Mouse (Mus musculus): ENCODE measurements at regions not wholly inside any gene's neighbourhood (a gene's known extent, or its start where the extent isn't known, plus 50 kb on each side); places are given as distances from the start of the nearest gene placed in this dataset.
"Not testable (repeated sequence)": the region's sequence is repeated elsewhere in the genome, so short reads cannot be mapped to it uniquely, and the experiment has no call there.

DNA sequence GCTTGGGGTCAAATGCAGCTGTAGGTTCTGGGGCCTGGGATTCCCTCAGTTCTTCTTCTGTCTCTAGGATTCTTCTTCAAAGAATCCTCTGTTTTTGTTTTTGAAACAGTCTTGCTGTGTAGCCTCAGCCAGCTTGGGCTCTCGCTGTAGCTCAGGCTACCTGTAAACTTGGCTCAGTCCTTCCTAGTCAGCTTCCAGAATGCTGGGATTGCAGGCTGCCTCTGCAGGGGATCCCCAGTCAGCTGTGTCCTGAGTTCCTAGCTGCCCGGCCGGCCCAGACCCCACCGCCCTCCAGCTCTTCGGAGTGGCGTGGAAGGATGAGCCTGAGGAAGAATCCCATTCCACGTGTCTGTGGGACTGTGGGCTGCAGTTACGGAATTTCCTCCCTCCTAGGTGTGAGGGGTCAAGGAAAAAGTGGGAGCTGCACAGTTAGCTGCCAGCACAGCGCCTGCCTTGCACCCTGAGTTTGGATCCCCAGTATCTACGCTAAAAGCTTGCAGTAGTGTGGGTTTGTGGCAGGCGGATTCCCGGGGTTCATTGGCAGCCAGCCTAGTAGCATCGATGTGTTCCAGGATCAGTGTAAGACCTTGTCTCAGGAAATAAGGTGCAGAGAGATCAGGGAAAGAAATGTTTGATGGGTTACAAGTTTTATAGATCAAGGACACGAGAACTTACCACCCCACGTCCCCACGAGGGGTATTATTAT is 204.0 kb downstream of the Matn1 start:
- no peak for DNase-seq (ENCODE audit: low read depth in 2 of 2, low spot score in 2 of 2)

DNA sequence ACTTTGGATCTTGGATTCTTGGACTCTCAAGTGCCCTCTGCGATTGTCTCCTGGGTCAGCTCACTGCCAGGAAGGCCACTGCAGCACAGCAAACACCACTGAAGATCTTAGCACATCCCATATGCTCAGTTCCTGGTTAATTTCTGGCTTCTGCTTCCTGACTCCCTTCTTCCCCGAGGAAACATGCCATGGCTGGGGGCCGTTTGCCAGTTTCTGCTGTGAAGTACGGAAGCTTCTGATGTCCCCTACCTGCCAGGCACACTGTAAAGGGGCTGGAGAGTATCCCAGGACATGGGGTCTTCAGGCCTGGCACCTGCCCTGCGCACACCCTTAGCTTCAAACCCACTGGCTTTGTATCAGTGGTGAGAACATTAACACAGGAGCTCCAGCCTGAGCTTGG is 205.3 kb downstream of the Matn1 start:
- DNase-seq (ENCODE audit: low read depth in 2 of 2, low spot score in 2 of 2) = no peak

GRCm38 (mm10) chr4:131159712-131160111 is 215.5 kb downstream of the Matn1 start:
- DNase-seq (ENCODE audit: low read depth in 2 of 2, low spot score in 2 of 2) = no peak

DNA sequence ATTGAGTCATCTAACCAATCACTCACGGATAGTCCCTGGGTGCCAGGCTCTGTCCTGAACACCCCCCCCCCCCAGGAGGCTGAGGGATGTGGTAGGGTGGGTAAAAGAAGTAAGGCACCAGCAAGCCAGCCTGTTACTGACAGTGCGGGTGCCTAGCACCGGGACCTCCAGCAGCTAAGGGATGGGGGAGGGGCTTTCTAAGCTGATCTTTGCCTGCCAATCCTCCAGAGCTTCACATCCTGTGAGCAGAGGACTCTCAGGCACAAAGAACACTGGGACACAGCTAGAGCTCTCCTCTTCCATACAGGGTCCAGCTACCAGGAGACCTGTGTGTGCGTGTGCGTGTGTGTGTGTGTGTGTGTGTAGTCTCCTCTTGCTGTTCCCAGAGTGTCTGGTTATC is 215.9 kb downstream of the Matn1 start:
- DNase-seq (ENCODE audit: low read depth in 2 of 2, low spot score in 2 of 2) = no peak

DNA sequence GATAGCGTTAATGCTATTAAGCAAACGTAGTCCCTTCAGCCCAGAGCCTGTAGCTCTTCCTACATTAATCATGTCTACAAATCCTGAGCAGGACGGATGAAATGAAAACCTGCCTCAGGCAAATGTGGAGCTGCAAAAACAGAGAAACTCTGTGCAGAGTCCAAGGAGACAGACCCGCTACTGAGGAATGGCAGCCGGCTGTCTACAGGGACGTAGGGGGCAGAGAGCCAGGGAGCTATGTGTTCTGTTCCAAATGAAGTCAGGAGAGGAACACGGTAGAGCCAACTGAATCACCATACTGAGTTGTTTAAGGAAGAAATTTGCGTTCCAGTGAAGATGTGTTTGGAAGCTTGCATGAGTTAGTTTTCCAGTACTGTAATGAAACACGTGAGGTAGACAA is 217.3 kb downstream of the Matn1 start:
- DNase-seq (ENCODE audit: low read depth in 2 of 2, low spot score in 2 of 2) = no peak

DNA sequence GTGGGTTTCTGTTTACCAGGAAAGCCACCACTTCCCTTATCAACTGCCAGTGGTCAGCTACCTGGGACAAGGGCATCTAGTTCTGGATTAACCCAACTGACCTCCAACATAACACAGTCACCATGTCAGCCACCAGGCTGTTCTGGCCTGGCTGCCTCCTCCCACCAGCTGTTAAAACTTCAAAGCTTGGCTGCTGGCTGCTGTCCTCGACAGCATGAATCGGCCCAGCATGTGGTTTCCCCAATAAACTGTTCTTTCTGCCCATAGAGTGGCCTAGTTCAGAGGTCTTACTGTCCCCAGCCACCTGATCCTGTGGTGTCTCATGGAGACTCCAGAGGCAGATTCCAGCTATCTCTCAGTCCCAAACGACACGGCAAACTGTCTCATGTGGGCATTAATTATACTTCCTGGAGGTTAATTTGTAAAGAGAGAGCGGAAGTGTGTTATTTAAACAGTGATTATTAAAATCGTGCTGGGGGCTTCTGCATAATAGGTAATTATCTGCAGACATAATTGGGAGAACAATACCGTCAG is 219.7 kb downstream of the Matn1 start:
- DNase-seq (ENCODE audit: low read depth in 2 of 2, low spot score in 2 of 2) = no peak

DNA sequence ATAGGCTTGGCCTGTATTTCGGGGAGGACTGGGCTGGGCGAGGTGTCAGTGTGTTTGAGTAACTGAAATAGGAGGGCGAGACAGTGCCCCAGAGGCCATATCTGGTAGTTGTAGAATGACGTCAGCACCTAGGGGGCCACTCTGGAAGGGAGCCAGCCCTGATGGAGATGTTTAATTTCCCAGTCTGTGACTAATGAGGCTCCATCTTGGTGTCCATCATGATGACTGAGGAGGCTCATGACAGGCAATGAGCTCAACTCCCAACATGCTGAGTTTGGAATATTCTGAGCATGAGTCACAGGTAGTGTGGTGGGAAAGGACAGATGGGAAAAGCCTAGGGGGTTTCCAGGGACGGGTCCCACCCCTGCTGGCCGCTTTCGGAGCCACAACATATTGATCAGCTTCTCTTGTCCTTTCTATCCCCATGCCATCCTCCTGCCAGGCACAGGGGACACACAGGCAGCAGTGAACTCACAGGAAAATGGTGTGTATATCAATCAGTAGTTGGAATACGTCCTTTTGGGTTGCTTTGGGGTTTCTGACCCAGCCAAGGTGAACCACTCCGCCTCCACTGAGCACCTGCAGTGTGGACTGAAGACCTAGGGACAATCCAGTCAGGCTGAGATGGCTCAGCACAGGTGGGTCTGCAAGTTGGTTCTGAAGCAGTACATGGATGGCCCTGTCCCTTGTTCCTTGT is 222.5 kb downstream of the Matn1 start:
- DNase-seq (ENCODE audit: low read depth in 2 of 2, low spot score in 2 of 2) = no peak

DNA sequence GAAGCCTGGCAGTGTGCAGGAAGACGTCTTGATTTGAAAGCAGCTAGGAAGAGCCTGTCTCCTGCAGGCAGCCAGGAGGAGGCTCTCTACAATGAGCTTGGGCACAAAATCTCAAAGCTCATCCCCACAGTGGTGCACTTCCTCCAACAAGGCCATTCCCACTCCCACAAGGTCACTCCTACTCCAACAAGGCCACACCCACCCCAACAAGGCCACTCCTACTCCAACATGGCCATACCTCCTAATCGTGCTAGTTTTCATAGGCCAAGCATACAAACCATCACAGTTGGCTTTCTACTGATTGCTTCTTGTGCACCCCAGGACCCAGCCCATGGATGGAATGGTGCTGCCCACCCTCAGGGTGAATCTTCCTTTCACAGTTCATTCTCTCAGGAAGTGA is 223.7 kb downstream of the Matn1 start:
- DNase-seq (ENCODE audit: low read depth in 2 of 2, low spot score in 2 of 2) = no peak

- DNase-seq (ENCODE audit: low read depth in 2 of 2, low spot score in 2 of 2) = no peak
Measured at GRCm38 (mm10) chr4:131173783-131174460, 229.7 kb downstream of the Matn1 start.

DNA sequence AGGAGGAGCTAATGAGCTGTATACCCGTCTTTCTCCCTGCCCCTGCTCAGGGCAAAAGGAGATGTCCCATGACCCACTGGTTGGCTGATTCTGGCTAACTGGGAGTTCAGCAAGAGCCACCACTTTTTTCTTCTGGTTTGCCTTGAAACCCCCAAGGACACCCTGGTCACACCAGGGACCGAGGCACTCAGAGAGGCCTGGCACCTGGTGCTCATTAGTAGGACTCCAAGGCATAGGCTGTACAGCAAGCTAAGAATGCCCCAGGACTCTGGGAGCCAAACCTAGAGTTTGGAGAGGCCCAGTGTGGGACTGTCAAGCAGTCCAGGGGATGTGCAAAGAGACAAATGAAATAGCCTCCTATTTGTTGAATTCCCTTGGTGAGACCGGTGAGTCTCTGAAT is 232.5 kb downstream of the Matn1 start:
- no peak for DNase-seq (ENCODE audit: low read depth in 2 of 2, low spot score in 2 of 2)

DNA sequence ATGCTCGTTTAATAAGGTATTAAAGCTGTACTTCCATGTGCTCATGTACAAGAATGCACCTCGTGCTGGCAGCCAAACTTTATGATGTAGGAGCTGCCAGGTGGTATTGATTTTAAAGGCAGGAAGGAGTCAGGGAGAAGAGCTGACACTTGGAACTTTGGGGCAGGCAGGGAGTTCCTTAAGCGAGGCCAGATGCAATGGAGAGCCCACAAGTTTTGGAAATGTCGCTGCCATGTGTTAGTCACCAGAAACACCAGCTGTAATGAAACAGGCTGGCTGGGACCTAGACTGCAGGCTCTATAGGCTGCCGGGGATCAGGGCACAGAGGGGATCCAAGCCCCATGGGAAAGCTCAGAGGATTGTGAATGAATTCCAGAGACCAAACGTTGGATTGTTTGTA is 233.7 kb downstream of the Matn1 start:
- DNase-seq (ENCODE audit: low read depth in 2 of 2, low spot score in 2 of 2) = no peak

GRCm38 (mm10) chr4:131178642-131179041 is 234.5 kb downstream of the Matn1 start:
- DNase-seq (ENCODE audit: low read depth in 2 of 2, low spot score in 2 of 2) = not testable (repeated sequence)

DNA sequence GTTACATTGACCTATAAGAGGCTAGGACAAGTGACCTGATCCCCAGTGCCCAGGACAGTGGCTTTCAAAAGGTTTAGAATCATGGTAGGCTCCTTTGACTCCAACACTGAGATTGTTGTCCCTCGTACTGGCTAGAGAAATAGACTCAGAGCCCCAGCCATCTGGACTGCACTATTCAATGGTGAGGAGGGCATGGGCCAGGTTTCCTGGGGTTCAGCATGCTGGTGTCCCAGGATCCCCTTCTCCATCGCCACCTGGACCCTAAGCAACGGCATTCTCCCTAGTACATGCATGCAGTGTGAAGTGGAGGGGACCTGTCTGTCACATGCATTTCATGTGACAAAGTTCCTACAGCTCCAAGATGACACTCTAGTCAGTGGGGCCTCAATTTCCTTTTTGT is 243.9 kb downstream of the Matn1 start:
- DNase-seq (ENCODE audit: low read depth in 2 of 2, low spot score in 2 of 2) = no peak

- no peak for DNase-seq (ENCODE audit: low read depth in 2 of 2, low spot score in 2 of 2)
Measured at GRCm38 (mm10) chr4:131191106-131191880, 247.1 kb downstream of the Matn1 start.

GRCm38 (mm10) chr4:131193900-131194419 is 249.8 kb downstream of the Matn1 start:
- no peak for DNase-seq (ENCODE audit: low read depth in 2 of 2, low spot score in 2 of 2)

DNA sequence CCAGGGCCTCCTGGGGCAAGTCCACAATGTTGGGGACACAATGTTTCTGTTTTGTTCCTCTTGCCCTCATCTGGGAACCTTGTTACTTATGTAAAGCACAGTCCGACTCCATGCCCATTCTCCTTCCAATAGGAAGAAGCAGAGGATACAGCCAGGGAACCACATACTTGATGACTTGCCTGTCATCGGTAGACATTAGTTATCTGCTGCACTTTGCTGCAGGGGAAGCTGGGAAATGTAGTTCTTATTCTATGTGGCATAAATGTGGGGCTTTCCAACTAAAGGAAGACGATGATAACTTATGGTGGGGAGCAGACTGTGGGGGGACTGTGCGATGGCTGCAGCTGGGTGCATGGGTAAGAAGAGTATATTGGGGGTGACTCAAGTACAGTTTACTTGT is 252.0 kb downstream of the Matn1 start:
- DNase-seq (ENCODE audit: low read depth in 2 of 2, low spot score in 2 of 2) = no peak

DNA sequence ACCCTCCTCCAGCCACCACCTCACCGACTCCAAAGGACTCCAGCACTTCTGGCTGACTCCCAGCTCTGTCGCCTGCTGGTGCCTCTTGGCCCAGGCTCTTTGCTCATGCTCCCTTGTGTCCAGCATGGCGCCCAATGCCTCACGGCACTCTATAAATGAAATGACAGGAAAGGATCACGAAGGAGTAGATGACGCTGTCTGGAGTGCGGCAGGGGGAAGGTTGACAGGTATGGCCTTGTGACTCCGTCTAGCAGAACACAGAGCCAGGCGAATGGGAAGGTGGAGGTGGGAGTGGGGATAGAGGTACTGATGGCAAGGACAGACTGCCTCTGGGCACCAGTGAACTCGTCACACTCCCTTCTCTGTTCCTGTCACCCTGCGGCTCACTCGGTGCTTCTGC is 259.5 kb downstream of the Matn1 start:
- no peak for DNase-seq (ENCODE audit: low read depth in 2 of 2, low spot score in 2 of 2)

GRCm38 (mm10) chr4:131204722-131205121 is 260.5 kb downstream of the Matn1 start:
- no peak for DNase-seq (ENCODE audit: low read depth in 2 of 2, low spot score in 2 of 2)

GRCm38 (mm10) chr4:131205127-131205526 is 260.9 kb downstream of the Matn1 start:
- DNase-seq (ENCODE audit: low read depth in 2 of 2, low spot score in 2 of 2) = no peak

DNA sequence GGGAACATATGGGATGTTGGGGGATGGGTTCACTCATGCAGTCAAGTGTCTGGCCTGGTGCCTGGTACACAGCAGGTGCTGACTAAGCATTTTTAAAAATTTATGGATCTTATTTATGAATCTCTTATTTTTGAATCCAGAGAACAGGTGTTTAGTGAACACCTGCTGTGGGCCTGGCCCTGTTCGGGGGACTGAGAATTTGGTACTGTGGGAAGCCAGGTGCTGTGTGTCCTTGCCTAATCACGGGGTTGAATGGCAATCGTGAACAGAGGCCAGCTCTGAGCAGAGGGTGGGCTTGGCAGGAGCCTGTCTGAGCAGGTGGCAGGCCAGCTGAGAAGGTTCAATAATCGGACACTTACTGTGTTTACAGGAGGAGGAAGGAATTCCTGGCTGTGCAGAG is 261.5 kb downstream of the Matn1 start:
- no peak for DNase-seq (ENCODE audit: low read depth in 2 of 2, low spot score in 2 of 2)
